Mouse (Mus musculus) retina, postnatal 7 days (tissue): ENCODE data around the gene Cep57.

Source experiments
- DNase-seq: peaks from one replicate; pipeline ENCODE4 v3.0.0-alpha.2; 2012; ENCODE audit warnings: low read depth, low spot score

The Cep57 gene

GRCm38 (mm10) chr9:13826832-13827405 is at the start of gene Cep57:
Gene Cep57 (minus strand): TSS chr9:13827107.
- DNase-seq = peak; percentile 97

GRCm38 (mm10) chr9:13875340-13875739 is 48.4 kb upstream of the Cep57 start:
- no peak for DNase-seq

- no peak for DNase-seq
Measured at GRCm38 (mm10) chr9:13874359-13874758, 47.5 kb upstream of the Cep57 start.

DNA sequence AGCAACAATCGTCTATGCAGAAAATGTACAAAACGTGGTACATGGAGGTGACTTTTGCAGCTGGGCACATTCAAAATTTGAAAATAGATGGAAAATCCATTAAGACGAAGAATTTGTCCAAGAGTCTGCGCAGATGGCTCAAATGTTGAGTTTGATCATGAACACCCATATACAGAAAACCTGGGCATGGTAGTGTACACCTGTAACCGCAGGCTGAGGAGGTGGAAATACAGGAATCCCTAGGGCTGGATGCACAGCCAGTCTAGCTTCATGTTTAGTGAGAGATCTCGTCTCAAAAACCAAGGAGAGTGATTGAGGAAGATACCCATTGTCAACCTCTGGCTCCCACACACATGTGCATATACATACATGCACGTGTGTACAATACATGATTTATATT is 44.7 kb upstream of the Cep57 start:
- no peak for DNase-seq

- no peak for DNase-seq
Measured at GRCm38 (mm10) chr9:13867646-13868045, 40.7 kb upstream of the Cep57 start.

- no peak for DNase-seq
Measured at GRCm38 (mm10) chr9:13856777-13857176, 29.9 kb upstream of the Cep57 start.

GRCm38 (mm10) chr9:13856247-13856646 is 29.3 kb upstream of the Cep57 start:
- no peak for DNase-seq

DNA sequence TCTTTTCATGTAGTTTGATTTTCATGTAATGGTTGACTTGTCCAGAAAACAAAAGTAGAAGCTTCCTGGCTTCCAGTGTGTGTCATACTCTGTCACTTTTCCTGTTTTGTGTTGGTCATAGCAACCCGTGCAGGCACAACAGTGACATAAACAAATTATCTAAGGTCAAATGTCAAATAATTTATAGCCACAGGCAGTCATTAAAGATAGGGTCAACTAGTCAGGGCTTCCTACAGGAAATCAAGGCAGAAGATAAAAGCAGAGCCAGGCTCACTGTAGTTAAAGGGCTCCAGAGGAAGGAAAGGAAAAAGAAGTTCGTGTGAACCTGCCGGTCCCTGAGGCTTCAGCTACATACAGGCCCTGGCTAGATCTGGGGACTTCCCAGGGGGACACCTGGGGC is 27.0 kb upstream of the Cep57 start:
- DNase-seq = no peak

DNA sequence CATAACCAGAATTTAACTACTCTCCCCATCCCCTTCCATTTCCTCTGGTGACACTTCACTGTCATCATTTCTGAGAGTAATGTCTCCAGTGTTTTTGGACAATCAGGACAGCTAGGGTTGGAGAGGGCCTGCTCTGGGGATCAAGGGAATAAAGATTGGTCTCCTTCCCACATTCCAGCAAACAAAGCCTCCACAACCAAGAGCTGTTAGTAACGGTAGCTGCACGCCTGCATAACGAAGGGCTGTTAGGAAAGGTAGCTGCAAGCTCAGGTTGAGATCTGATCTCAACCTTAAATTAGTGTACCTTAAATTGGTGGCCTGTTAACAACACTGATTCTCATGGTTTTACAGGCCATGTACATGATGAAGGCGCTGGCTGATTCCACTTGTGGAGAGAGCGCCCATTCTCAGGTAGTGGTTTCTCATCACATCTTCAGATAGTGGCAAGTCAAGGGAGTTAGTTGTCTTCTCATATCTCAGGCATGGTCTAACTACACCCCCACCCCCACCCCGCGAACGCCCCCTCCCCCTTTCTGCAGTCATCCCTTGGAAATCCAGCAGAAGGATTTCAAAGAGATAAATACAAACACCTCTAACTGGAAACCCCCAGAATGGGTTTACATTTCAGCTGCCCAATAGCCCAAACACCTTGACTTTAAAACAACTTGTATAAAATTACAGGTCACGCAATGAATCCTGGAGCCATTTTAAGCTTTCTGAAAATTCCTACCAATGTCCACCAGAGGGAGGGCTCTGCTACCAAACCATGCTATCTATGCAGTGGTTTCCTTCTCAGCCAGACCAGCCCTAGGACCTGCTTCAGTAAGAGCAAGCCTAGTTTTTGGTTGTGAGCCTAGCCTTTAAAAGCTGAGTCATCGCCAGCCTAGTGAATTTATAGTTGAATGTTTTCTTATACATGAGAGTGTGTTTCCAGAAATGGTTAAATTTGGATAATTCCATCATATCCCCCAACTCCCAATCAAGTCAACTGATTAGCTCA is 21.9 kb upstream of the Cep57 start:
- DNase-seq = no peak

DNA sequence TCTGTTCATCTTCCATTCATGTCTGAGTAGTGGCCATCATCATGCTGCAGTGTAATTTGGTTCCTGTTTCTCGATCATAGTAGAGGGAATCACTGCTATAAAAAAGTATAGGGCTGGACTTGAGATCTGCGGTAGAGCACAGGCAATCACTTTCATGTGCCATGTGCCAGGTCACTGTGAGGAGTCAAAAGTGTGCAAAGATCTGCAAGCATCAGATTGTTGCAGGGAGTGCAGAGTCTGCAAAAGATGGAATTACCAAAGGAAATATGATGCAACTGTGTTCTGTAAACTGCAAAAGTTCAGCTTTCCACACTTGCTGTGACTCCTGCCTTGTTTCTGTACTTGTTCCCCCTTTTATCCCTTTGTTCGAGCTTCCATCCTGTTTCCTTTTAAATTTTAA is 20.7 kb upstream of the Cep57 start:
- no peak for DNase-seq

GRCm38 (mm10) chr9:13836726-13837125 is 9.8 kb upstream of the Cep57 start:
- no peak for DNase-seq

DNA sequence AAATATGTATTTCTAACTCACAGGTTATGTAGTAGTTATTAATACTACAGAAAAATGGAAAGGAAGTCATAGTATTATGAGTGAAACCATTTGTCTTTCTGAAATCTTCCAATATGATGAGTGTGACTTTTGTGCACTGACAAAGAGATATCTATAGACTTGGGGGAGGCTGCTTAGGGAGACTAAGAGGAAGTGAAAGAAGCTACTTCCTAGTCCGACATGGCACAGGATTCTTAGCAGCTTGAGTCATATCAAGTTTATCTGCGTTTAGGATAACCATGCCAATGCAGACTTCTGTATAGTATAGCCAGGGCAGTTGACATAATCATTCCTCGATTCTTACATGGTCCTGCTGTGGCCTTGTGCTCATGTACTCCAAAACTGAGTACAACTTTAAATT is 8.3 kb upstream of the Cep57 start:
- DNase-seq = no peak

GRCm38 (mm10) chr9:13828087-13828441 is 1.2 kb upstream of the Cep57 start:
- DNase-seq = peak; percentile 32

- DNase-seq = peak; percentile 100
Measured at GRCm38 (mm10) chr9:13827406-13828086, 639 bp upstream of the Cep57 start, which contains the start of gene Fam76b. Gene Fam76b (plus strand): TSS chr9:13827716.

DNA sequence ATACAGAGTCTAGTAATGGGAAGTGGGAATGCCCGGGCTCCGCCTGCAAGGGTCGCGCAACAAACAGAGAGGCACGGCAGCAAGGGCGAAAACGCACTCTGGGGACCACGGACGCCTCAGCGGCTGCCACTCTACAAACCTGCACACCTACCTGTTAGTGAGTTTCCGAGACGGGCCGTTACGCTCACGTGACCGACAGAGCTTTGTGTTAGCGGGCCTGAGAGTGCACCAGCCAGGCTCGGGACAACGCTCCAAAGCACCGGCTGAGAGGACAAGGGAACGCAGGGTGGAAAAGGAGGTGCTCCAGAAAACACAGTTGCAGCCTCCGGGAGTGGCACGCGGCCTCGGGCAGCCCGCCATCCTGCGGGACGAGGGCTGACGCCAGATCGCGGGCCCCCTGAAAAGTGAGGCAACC is 509 bp downstream of the Cep57 start:
- DNase-seq = peak; percentile 33

GRCm38 (mm10) chr9:13825896-13826295 is 1.0 kb downstream of the Cep57 start:
- DNase-seq = no peak

GRCm38 (mm10) chr9:13820774-13821173 is 6.1 kb downstream of the Cep57 start:
- no peak for DNase-seq

DNA sequence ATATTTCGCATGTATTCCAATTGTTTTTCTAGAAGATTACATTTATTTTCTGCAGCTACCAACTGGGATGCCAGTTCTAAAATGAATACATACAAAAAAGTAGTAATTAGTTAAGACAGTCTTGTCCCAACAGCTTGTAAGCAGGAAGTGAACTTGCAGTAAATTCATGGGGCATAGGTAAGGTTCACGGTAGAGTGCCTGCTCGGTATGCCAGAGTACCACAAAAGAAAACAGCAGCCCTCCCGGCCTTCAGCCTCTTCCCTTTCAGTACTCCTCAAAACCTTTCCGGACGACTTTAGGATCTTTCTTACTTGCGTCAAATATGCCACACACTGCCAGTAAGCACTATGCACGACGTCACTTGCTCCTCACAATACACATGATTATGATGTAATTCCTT is 8.5 kb downstream of the Cep57 start:
- DNase-seq = no peak

GRCm38 (mm10) chr9:13809937-13810336 is 17.0 kb downstream of the Cep57 start:
- no peak for DNase-seq

DNA sequence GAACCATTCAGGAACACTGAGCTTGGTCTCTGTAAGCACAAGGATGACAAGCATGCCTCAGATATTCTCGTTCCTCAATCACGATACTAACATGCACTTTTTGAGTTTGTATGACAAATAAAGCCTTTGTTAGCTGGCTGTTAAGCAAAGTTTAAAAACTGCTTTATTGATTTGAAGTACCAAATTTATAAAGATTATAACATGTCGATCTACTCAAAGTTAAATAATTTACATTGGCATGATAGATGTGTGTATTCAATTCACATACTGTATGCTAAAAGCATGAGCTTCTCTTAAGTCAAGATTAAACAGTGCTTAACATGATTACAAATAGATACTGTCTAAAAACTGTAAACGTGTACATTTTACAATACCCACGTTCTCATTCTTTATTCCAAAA is 19.2 kb downstream of the Cep57 start:
- DNase-seq = no peak

GRCm38 (mm10) chr9:13806854-13807253 is 20.1 kb downstream of the Cep57 start:
- no peak for DNase-seq

GRCm38 (mm10) chr9:13804480-13804879 is 22.4 kb downstream of the Cep57 start:
- DNase-seq = no peak
